Mouse (Mus musculus): Measurements from ENCODE around the gene Card10.

Card10 gene

GRCm38 (mm10) chr15:78730315-78731049 is 72.4 kb downstream of the Card10 start:
- no peak for DNase-seq

- DNase-seq, result no peak
Measured at GRCm38 (mm10) chr15:78726697-78727096, 76.1 kb downstream of the Card10 start.

Measured in lung, postnatal 10 days (tissue).